8 mouse cellular contexts compared by ENCODE assay signal in genomic region chr8:121949222-121949800, GRCm38 (mm10). TPM values are rescaled to one million over a fixed set of nuclear protein-coding genes. Genes with fewer than 3 reads are reported as not detected.
A peak's percentile ranks its signal among the peaks of the same experiment; 100 is the strongest.
DNase-seq lines count a peak whose midpoint lies in the region; ATAC-seq and TF ChIP-seq lines count a peak whose summit lies in the region.

Gene Banp (plus strand): TSS chr8:121949750.

- peak within 1 kb of the TSS; percentile 99 for H3K9ac ChIP-seq in liver, embryonic 11.5 days (ENCODE audit: low read depth, low read length)

- H3K4me2 ChIP-seq in liver, embryonic 11.5 days: peak within 1 kb of the TSS; percentile 99

- 64% methylated on average over 6 of the region's 6 CpGs for WGBS in embryonic facial prominence, embryonic 10.5 days
- 66% methylated on average over 6 of the region's 6 CpGs for WGBS in hindbrain, embryonic 10.5 days
- WGBS in liver, embryonic 11.5 days: 62% methylated on average over 6 of the region's 6 CpGs

- H3K36me3 ChIP-seq in C2C12 (ENCODE audit: control insufficient read depth, insufficient read depth): peaks cover 19% of the 10 kb centered on the region
- peaks cover 16% of the 10 kb centered on the region for H3K36me3 ChIP-seq in embryonic facial prominence, embryonic 10.5 days (replicated peaks)
- peaks cover 21% of the 10 kb centered on the region for H3K36me3 ChIP-seq in hindbrain, embryonic 10.5 days
- H3K36me3 ChIP-seq in liver, embryonic 11.5 days (ENCODE audit: control insufficient read depth, insufficient read depth, low read length): peaks cover 3% of the 10 kb centered on the region; the same call in 1 of the 2 replicates

- H3K4me1 ChIP-seq in embryonic facial prominence, embryonic 10.5 days: peaks cover 49% of the 10 kb centered on the region
- peaks cover 66% of the 10 kb centered on the region for H3K4me1 ChIP-seq in hindbrain, embryonic 10.5 days (replicated peaks)
- H3K4me1 ChIP-seq in liver, embryonic 11.5 days (replicated peaks; ENCODE audit: control insufficient read depth, insufficient read depth, low read length): peaks cover 41% of the 10 kb centered on the region

- peak within 1 kb of the TSS; percentile 92 for H3ac ChIP-seq in C2C12 (ENCODE audit: control insufficient read depth, insufficient read length, low read depth)

- peaks cover 36% of the 10 kb centered on the region for H3K79me2 ChIP-seq in C2C12 (ENCODE audit: control insufficient read depth, insufficient read depth)

- intact Hi-C loops in gastrocnemius, postnatal 14 days (cut with DNase I; ENCODE audit: low total_unique reads): no loop called here

- H3K9me3 ChIP-seq in embryonic facial prominence, embryonic 10.5 days: no peaks in the 10 kb centered on the region
- no peaks in the 10 kb centered on the region for H3K9me3 ChIP-seq in hindbrain, embryonic 10.5 days
- H3K9me3 ChIP-seq in liver, embryonic 11.5 days (ENCODE audit: control insufficient read depth, low read length): no peaks in the 10 kb centered on the region

- peak within 1 kb of the TSS; percentile 96 for H3K27ac ChIP-seq in embryonic facial prominence, embryonic 10.5 days (replicated peaks)
- peak within 1 kb of the TSS; percentile 97 for H3K27ac ChIP-seq in hindbrain, embryonic 10.5 days
- peak within 1 kb of the TSS; percentile 98 for H3K27ac ChIP-seq in liver, embryonic 11.5 days (ENCODE audit: low read depth, low read length)

- H3K27me3 ChIP-seq in C2C12 (ENCODE audit: control insufficient read depth, insufficient read depth, insufficient read length): no peaks in the 10 kb centered on the region
- H3K27me3 ChIP-seq in embryonic facial prominence, embryonic 10.5 days (replicated peaks; ENCODE audit: low read depth, poor library complexity, severe bottlenecking): no peaks in the 10 kb centered on the region
- H3K27me3 ChIP-seq in hindbrain, embryonic 10.5 days (ENCODE audit: insufficient read depth, poor library complexity, severe bottlenecking): no peaks in the 10 kb centered on the region; the same call in 1 of the 2 replicates
- H3K27me3 ChIP-seq in liver, embryonic 11.5 days (replicated peaks; ENCODE audit: control insufficient read depth, insufficient read depth, low read length): no peaks in the 10 kb centered on the region; the same call in 1 of the 2 replicates

- ATAC-seq in liver, embryonic 11.5 days (replicated peaks; ENCODE audit: low FRiP score): no peak

- no peak for DNase-seq in gastrocnemius, postnatal 4 days (ENCODE audit: low spot score in 2 of 2)
- no peak for DNase-seq in gastrocnemius, postnatal 14 days
- no peak for DNase-seq in embryonic facial prominence, embryonic 10.5 days (ENCODE audit: low spot score)
- no peak for DNase-seq in hindbrain, embryonic 10.5 days (ENCODE audit: low spot score)
- DNase-seq in liver, embryonic 11.5 days (ENCODE audit: low spot score): no peak
- no peak for DNase-seq in MN1 (ENCODE audit: low spot score)
- DNase-seq in thymus, postnatal 14 days: no peak

- TF ChIP-seq CTCF in C2C12 (IDR thresholded peaks at IDR 0.05; ENCODE audit: control insufficient read depth, insufficient read depth, insufficient read length): no peak

- peaks cover 33% of the 10 kb centered on the region for H3K79me3 ChIP-seq in C2C12 (ENCODE audit: low read depth)

- H3K4me3 ChIP-seq in C2C12 (ENCODE audit: insufficient read depth, poor library complexity, severe bottlenecking): peak within 1 kb of the TSS; percentile 97
- peak within 1 kb of the TSS; percentile 97 for H3K4me3 ChIP-seq in embryonic facial prominence, embryonic 10.5 days
- peak within 1 kb of the TSS; percentile 95 for H3K4me3 ChIP-seq in hindbrain, embryonic 10.5 days
- peak within 1 kb of the TSS; percentile 95 for H3K4me3 ChIP-seq in liver, embryonic 11.5 days (ENCODE audit: low read depth, low read length)

TF ChIP-seq in C2C12, 6 proteins besides CTCF, POLR2A, EP300 and RAD21:
- TF ChIP-seq MYOG (IDR thresholded peaks at IDR 0.05; ENCODE audit: control insufficient read depth, extremely low read depth, insufficient read length) (no peak), MYOD1 (IDR thresholded peaks at IDR 0.05; ENCODE audit: control insufficient read depth, insufficient read length, low read depth) (no peak), USF1 (IDR thresholded peaks at IDR 0.05; ENCODE audit: low read depth) (no peak), MAX (IDR thresholded peaks at IDR 0.05) (no peak), CEBPB (IDR thresholded peaks at IDR 0.05; ENCODE audit: low read depth) (no peak), FOSL1 (IDR thresholded peaks at IDR 0.05; ENCODE audit: insufficient read depth, low read length, poor library complexity, severe bottlenecking) (no peak)

RNA-seq across cellular contexts. Expression of gene Banp, which starts in this region (rescaled TPM):
- total RNA-seq in gastrocnemius, postnatal 4 days (2021): 10 to 100 TPM; 15.6 to 17.4 TPM
- 1 to 10 TPM; 8.3 to 8.4 TPM for total RNA-seq in gastrocnemius, postnatal 14 days (2021)
- polyA plus RNA-seq in C2C12 (2012; fragmentation: generic; extraction: Trizol): 25.9 TPM
- 55.2 and 64.8 TPM in 2 replicates for polyA plus RNA-seq in embryonic facial prominence, embryonic 10.5 days (2016; fragmentation: Nextera tagmentation; extraction: Ambion mirVana)
- 56.9 and 64.5 TPM in 2 replicates for polyA plus RNA-seq in hindbrain, embryonic 10.5 days (2016; fragmentation: Nextera tagmentation; extraction: Ambion mirVana)
- 40.2 and 47.4 TPM in 2 replicates for polyA plus RNA-seq in liver, embryonic 11.5 days (2014; fragmentation: Nextera tagmentation; extraction: Ambion mirVana)
